Mouse (Mus musculus) small intestine, adult 2 months (tissue): Measurements from ENCODE around the gene Ift43. TPM values are rescaled to one million over a fixed set of nuclear protein-coding genes. Genes with fewer than 3 reads are reported as not detected.

Source experiments
- H3K27ac ChIP-seq: fragments of 200-500 bp; 2 replicates; pipeline ENCODE4 v1.5.1; 2012; ENCODE audit warnings: low read depth, low read length, control low read depth, inconsistent platforms; ENCODE audit not compliant: insufficient read depth
- H3K27me3 ChIP-seq: fragments of 200-500 bp; 2 replicates; pipeline ENCODE4 v1.6.1; 2012; ENCODE audit warnings: mild to moderate bottlenecking, moderate library complexity, low read length, inconsistent platforms; ENCODE audit not compliant: control insufficient read depth, insufficient read depth
- H3K36me3 ChIP-seq: fragments of 200-500 bp; 2 replicates; pipeline ENCODE4 v1.6.1; 2012; ENCODE audit warnings: mild to moderate bottlenecking, low read length, control low read depth, inconsistent platforms; ENCODE audit not compliant: control insufficient read depth, insufficient read depth
- H3K4me1 ChIP-seq: fragments of 200-500 bp; 2 replicates; pipeline ENCODE4 v1.6.1; 2012; ENCODE audit warnings: low read length, inconsistent platforms, mixed read lengths; ENCODE audit not compliant: control insufficient read depth, insufficient read depth, insufficient read length
- H3K4me3 ChIP-seq: fragments of 200-500 bp; 2 replicates; pipeline ENCODE4 v1.5.1; 2012; ENCODE audit warnings: low read depth, mild to moderate bottlenecking, control low read depth, inconsistent platforms, low read length, moderate library complexity
- CTCF ChIP-seq: fragments of 200-500 bp; IDR thresholded peaks from 2 replicates; pipeline ENCODE4 v1.5.1; 2012; ENCODE audit warnings: low read depth, mild to moderate bottlenecking, control low read depth, inconsistent platforms, low read length, moderate library complexity, mixed read lengths; ENCODE audit not compliant: insufficient replicate concordance, insufficient read length; ENCODE audit errors: extremely low read depth
- POLR2A ChIP-seq: fragments of 200-500 bp; IDR thresholded peaks from 2 replicates; pipeline ENCODE4 v1.6.1; 2012; ENCODE audit warnings: low read depth, mild to moderate bottlenecking, control low read depth, inconsistent platforms, low read length, moderate library complexity
- WGBS: fragments of 180-500 bp; shearing (Covaris S2); methylation state at CpG from one replicate; pipeline ENCODE4 v1.1.7; 2018; 5-methylcytosine and 5-hydroxymethylcytosine counted together
- polyA plus RNA-seq: library from polyadenylated mRNA; depleted of rRNA; stranded (reverse); fragments of >200 nt; gene quantifications from 2 replicates; pipeline ENCODE4 v1.2.3, GENCODE M21; 2012

Gene Ift43
- polyA plus RNA-seq, 1 experiment, result 15.2 TPM

DNA sequence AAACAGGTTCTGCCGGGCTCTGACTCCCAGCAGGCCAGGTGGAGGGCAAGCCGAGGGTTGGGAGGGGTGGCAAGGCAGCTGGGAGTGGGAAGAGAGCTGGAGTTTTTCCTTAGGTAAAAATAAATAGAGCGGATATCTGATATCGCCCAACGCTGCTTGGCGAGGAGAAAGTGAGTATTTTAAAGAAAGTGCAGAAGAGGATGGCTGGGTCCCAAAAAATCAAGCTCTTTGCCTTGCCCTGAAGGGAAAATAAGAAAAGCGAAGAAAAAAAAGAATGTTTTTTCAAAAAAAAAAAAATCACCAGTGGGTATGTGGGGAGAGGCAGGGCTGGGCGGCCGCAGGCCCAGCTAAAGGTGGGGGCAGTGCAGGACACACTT is 4.2 kb upstream of the Ift43 start:
- 55% methylated on average over 9 of the region's 9 CpGs for WGBS
- no peak for TF ChIP-seq CTCF
- TF ChIP-seq POLR2A, result no peak

DNA sequence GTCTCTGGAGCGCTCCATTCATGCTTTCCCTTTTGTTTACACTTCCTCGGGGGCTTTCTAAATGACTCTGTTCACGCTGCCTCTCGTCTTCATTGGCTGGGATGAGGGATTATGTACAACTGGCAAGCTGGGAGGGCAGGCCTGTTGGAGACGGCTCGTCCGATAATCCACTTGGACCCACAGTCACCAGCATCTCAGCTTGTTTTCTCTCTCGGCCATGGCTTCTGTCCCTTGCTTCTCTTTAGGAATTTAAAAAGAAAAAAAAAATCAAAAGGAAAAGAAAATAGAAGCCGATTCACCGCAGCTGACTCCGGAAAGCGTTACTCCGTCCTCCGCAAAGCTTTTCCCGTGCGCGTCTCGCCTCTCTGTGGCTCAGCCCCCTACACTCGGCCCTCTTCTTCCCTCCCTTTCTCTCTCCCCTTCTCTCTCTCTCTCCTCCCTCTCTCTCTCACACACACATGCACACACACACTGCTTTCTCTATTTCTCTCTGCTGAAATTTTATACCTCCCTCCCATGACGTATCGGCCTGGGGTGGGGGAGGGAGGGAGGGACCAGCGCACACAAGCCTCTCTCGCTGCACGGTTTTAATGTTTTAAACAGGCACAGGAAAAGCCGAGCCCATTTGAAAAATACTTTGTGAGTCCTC is 3.7 kb upstream of the Ift43 start, which contains the start of gene Tgfb3:
TSS of gene Tgfb3 (minus strand) at position 489 of the 649 bp plus-strand sequence.
- TF ChIP-seq CTCF (no peak), POLR2A (no peak)
- Histone ChIP-seq H3K36me3 (no peaks in the 10 kb centered on the region), H3K27me3 (peaks cover 9% of the 10 kb centered on the region; the same call in 1 of the 2 replicates), H3K27ac (peak within 1 kb of the TSS; percentile 57), H3K4me1 (0 out of 2 replicates have a peak, but pooled peaks cover 2% of the 10 kb centered on the region), H3K4me3 (peak within 1 kb of the TSS; percentile 81)
- 2% methylated on average over 25 of the region's 25 CpGs for WGBS

More for the DNA sequence above, 4.2 kb upstream of the Ift43 start:
- peak overlapping the region; percentile 81 for H3K4me3 ChIP-seq
- H3K4me1 ChIP-seq, result 0 out of 2 replicates have a peak, but pooled peaks cover 2% of the 10 kb centered on the region
- peaks cover 9% of the 10 kb centered on the region; the same call in 1 of the 2 replicates for H3K27me3 ChIP-seq
- H3K27ac ChIP-seq, result peak overlapping the region; percentile 35
- H3K36me3 ChIP-seq, result no peaks in the 10 kb centered on the region

DNA sequence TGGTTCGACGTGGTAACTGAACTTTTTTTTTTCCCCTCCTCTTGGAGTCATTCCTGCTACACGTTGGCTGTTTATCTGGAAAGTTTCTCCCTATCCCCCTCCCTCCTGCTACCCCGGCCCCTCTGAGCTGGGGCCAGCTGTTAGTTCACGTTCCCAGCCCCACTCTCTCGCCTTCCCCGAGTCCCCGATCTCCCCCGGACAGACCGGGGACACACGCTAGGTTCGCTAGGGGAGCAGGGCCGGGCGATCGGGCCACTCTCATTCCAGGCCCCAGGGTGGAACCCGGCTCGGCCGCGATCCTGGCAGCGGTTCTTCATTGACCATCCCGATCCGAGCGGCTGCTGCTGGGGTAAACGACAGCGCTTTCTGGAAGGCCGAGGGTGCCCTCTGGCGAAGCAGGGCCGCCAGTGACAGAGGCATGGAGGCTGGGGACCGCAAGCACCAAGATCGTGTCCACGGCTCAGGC is 3.1 kb upstream of the Ift43 start:
- Histone ChIP-seq H3K36me3 (no peaks in the 10 kb centered on the region), H3K27ac (peak overlapping the region; percentile 38), H3K4me1 (0 out of 2 replicates have a peak, but pooled peaks cover 2% of the 10 kb centered on the region), H3K4me3 (peak overlapping the region; percentile 81), H3K27me3 (peaks cover 9% of the 10 kb centered on the region; the same call in 1 of the 2 replicates)
- TF ChIP-seq CTCF (peak; percentile 76), POLR2A (no peak)
- 1% methylated on average over 31 of the region's 31 CpGs for WGBS

DNA sequence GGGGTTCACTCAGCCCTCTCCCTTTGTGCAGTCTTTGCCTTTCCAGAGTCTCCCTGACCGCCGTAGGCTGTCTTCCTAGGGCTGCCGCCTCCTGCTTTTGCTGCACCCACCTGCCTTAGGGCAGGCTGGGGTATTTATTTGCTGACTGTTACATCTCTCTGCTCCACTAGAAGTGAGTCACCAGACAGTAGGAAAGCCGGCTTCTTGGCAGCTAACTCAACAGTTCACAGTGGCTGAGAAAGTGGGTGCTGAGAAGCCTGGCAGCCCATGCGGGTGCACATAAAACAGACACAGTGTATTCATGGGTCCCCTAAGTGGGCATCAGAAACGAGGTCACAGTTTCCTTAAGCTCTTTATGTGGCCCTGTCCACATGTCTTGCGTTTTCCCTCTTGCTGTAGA is 3.5 kb downstream of the Ift43 start:
- Histone ChIP-seq H3K36me3 (peaks cover 3% of the 10 kb centered on the region), H3K4me3 (no peak overlapping the region), H3K4me1 (no peaks in the 10 kb centered on the region), H3K27me3 (no peaks in the 10 kb centered on the region), H3K27ac (no peak overlapping the region)
- TF ChIP-seq POLR2A (no peak), CTCF (no peak)
- 88% methylated on average over 7 of the region's 7 CpGs for WGBS

DNA sequence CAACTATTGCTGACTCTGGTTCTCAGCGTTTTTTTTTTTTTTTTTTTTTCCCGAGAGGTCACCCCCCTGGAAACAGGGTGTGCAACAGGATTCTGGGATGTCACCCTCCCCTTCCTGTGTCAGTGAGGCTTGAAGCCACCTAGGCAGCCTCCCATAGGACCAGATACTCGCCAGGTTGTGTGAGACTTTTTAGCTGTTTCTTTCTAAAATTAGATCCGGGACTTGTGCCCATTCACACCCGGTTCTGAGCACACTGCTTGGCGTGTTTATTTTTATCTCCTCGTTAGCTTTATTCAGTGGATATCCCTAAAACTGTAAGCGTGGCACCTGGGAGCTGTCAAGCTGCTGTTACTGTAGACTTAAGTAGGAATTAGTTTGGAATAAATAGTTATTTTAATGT is 4.2 kb downstream of the Ift43 start:
- peaks cover 3% of the 10 kb centered on the region for H3K36me3 ChIP-seq
- 78% methylated on average over 8 of the region's 8 CpGs for WGBS
- no peak for TF ChIP-seq POLR2A
- no peak for TF ChIP-seq CTCF

DNA sequence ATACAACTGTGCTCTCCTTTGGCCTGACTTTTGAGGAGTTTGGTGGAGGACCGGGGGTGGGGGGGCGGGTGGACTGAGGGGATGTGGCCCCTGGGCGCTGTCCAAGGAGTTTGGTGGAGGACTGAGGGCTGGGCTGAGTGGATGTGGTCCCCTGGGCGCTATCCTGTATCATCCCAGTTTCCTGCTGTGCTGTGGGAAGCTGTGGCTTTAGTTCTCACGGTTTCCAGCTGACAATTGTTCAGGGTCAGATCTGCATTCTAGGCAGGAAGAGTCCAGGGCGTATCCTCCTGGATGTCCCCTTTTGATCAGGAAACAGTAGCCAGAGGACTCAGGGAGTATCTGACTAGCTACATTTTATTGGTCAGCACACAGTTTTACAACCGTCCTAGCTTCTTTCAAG is 5.7 kb downstream of the Ift43 start:
- H3K36me3 ChIP-seq, result peaks cover 5% of the 10 kb centered on the region
- TF ChIP-seq POLR2A (no peak), CTCF (no peak)
- no peak overlapping the region for H3K4me3 ChIP-seq
- WGBS, result 82% methylated on average over 7 of the region's 7 CpGs
- H3K4me1 ChIP-seq, result no peaks in the 10 kb centered on the region
- H3K27ac ChIP-seq, result no peak overlapping the region
- no peaks in the 10 kb centered on the region for H3K27me3 ChIP-seq

More for the DNA sequence above, 4.2 kb downstream of the Ift43 start:
- Histone ChIP-seq H3K4me3 (no peak overlapping the region), H3K4me1 (no peaks in the 10 kb centered on the region), H3K27me3 (no peaks in the 10 kb centered on the region), H3K27ac (no peak overlapping the region)

DNA sequence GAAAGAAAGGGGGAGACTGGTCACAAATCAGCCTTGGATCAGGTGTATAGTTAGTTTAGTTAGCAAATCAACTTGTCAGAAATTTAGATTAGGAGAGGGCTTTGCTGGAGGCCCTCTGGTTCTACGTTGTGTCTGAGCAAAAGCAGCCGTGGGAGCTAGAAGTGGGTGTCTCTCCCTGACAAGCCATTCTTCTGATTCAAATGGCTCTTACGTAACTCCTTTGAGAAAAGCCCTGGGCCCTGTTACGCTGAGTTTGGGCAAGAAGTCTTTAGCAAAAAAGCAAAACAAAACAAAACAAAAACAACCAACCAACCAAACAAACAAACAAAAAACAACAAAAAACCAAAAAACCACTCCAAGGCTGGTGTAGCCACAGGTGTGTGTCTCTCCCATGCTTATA is 8.4 kb downstream of the Ift43 start:
- H3K4me1 ChIP-seq, result peaks cover 2% of the 10 kb centered on the region; the same call in 1 of the 2 replicates
- WGBS, result 88% methylated on average over 4 of the region's 4 CpGs
- no peak for TF ChIP-seq POLR2A
- no peak for TF ChIP-seq CTCF
- no peaks in the 10 kb centered on the region for H3K27me3 ChIP-seq
- no peak overlapping the region for H3K4me3 ChIP-seq
- H3K36me3 ChIP-seq, result peaks cover 5% of the 10 kb centered on the region
- H3K27ac ChIP-seq, result no peak overlapping the region
